In the genomic region with DNA sequence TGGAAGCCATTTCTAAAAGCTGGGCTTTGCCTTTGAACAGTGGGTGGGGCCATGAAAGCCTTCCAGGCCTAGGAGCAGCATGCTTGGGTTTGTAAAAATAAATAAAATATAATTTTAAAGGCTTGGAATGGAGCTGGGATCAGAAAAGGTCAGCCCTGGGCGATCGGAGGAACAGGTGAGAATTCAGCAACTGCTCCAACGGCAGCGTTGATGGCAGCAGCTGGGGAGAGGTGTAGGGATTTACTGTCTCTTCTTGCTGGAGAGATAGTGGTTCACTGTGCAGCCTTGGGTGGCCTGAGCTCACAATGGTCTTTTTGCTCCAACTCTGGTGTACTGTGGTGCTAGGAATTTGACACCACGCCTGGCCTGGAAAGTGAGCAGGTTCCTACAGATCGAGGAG, we compare ENCODE assay signal across 27 mouse cellular contexts.
"Had no signal": no experiment of that assay in that cellular context is flagged by ENCODE, and none has a peak within 500 bp of the region (broad histone marks: within the 10 kb centered on the region; RNA-seq: fewer than 3 reads in every experiment).

No protein-coding gene starts in this region.

- H3K4me1 ChIP-seq: heart, embryonic 12.5 days; hindbrain, embryonic 10.5 days; hindbrain, embryonic 12.5 days; hindbrain, embryonic 15.5 days; kidney, embryonic 15.5 days; liver, embryonic 13.5 days; liver, embryonic 15.5 days had no signal

- H3K9me3 ChIP-seq: hindbrain, embryonic 12.5 days; hindbrain, embryonic 15.5 days; liver, embryonic 13.5 days; liver, embryonic 15.5 days had no signal

- H3K36me3 ChIP-seq: heart, embryonic 12.5 days; hindbrain, embryonic 10.5 days; hindbrain, embryonic 12.5 days; hindbrain, embryonic 15.5 days; kidney, embryonic 15.5 days; limb, embryonic 12.5 days; liver, embryonic 13.5 days; liver, embryonic 15.5 days had no signal

- H3K27me3 ChIP-seq: heart, embryonic 12.5 days; hindbrain, embryonic 12.5 days; hindbrain, embryonic 15.5 days; kidney, embryonic 15.5 days; limb, embryonic 12.5 days; liver, embryonic 13.5 days; liver, embryonic 15.5 days had no signal

- H3K9ac ChIP-seq: heart, embryonic 12.5 days; hindbrain, embryonic 12.5 days; hindbrain, embryonic 15.5 days; kidney, embryonic 15.5 days; limb, embryonic 12.5 days; liver, embryonic 13.5 days; liver, embryonic 15.5 days; liver, postnatal 0 days had no signal

- DNase-seq: gastrocnemius, postnatal 14 days; heart, adult 11 months; heart, adult 2 months; heart, postnatal 10 days; heart, postnatal 4 days; kidney, adult 11 months; kidney, adult 2 months; kidney, adult 9 months; kidney, postnatal 14 days; kidney, postnatal 36 days; layer of hippocampus, adult 9-11 months; layer of hippocampus, postnatal 36 days; left cerebral cortex, postnatal 4 days; liver; liver, embryonic 13.5 days; liver, postnatal 0 days had no signal

- ATAC-seq: hindbrain, postnatal 0 days; intestine, embryonic 16.5 days; liver, postnatal 0 days had no signal

- H3K4me2 ChIP-seq: heart, embryonic 12.5 days; hindbrain, embryonic 12.5 days; hindbrain, embryonic 15.5 days; kidney, embryonic 15.5 days; limb, embryonic 12.5 days; liver, embryonic 11.5 days; liver, embryonic 13.5 days; liver, embryonic 15.5 days had no signal

- H3K27ac ChIP-seq: heart, adult 2 months; hindbrain, embryonic 10.5 days; hindbrain, embryonic 12.5 days; hindbrain, embryonic 15.5 days; hindbrain, postnatal 0 days; kidney, embryonic 15.5 days; kidney, postnatal 0 days; limb, embryonic 12.5 days; liver, embryonic 13.5 days; liver, embryonic 15.5 days had no signal

- H3K4me3 ChIP-seq: heart, adult 2 months; heart, embryonic 12.5 days; hindbrain, embryonic 10.5 days; hindbrain, embryonic 12.5 days; hindbrain, embryonic 15.5 days; kidney, embryonic 15.5 days; limb, embryonic 12.5 days; liver, embryonic 13.5 days; liver, embryonic 15.5 days had no signal
